Mouse (Mus musculus): Measurements from ENCODE around the gene Neurl3.

The Neurl3 gene

DNA sequence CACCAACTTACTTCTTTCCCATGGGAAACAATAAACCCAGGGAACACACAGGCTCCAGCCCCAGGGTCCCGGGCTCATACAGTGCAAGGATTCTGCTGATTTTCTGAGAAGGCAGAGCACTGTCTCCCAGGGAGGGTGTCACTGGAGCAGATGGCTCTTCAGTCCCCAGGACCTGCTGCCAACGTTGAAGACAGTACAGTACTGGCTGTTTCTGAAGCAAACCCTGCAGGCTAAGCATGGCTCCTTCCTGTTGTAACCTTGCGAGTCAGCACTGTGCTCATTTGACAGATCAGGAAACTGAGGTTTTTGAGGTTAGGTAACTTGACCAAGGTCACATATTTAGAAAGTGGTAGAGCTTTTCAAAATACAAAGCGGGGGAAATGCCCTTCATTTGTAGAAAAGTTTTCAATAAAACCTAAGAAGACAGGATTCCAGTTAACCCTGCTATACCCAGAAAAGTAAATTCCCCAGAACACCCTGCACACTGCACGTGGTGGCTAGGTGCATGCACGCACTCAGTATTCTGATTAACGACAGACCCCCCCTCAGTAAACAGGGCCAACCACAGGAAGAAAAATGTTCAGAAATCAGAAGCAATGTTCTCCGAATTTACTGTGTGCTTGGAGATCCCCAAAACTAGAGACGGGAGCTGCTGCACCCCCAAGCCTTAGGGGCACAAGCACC is 22.1 kb upstream of the Neurl3 start:
- DNase-seq, result peak; percentile 42

DNA sequence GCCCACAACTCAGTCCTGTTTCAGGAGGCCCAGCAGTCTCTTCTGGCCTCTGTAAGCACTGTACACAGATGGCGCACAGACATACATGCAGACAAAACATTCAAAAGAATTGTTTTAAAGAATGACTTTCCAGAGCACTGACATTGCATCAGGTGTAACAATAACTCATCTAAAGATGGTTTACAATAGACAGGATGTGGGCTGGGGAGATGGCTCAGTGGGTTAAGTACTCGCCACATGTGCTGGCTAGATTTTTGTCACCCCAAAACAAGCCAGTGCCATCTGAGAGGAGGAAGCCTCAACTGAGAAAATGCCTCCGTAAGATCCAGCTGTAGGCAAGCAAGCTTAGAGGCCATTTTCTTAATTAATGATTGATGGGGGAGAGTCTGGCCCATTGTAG is 19.9 kb upstream of the Neurl3 start:
- DNase-seq, result no peak

DNA sequence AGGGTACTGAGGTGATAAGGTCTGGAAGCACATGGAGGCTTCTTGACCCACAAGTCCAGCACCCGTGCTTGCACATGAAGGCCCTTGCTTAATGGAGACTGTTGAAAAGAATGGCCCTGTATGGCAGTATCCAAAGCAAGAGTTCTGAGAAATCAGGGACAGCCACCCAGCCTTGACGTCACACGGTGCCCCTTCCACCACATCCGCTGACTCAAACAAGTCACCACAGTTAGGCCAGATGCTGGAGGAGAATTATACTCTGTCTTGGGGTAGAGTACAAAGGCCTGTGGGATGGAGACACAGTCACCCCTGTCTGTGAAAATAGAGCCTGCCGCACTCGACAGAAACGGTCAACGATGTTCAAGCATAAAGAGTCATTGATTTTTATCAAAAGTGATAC is 19.0 kb upstream of the Neurl3 start:
- no peak for DNase-seq

DNA sequence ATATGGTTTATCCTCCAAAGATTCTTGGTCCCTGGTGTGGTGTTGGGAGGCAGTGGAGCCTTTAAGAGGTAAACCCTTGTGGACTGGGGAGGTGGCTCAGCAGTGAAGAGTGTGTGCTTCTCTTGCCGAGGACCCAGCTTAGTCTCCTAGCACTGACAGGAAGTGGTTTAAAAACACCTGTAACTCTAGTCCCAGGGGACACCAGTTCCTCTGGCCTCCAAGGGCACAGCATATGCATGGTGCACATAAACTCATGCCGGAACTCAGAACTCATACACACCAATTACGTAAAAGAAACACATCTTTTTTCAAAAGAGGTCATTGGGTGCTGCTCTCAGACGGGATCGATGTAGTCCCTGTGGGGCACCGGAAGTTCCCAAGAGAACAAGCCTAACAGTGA is 7.4 kb upstream of the Neurl3 start:
- DNase-seq, result peak; percentile 37 to 41

DNA sequence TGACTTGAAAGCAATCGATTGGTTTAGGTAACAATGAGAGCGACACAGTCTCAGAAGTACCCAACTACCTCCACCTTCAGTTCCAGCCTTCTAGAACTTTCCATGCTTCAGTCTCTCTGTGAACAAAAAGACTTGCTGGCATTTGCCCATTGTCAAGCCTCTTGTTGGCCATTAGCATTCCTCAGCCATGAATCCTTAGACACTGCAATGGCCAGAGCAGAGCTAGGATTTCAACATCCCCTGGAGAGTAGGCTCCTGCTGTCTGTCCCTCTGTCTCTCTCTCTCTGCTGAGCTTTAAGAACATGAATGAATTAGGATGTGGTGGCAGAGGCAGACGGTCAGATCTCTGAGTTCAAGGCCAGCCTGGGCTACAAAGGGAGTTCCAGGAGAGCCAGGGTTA is 6.5 kb upstream of the Neurl3 start:
- DNase-seq, result no peak

DNA sequence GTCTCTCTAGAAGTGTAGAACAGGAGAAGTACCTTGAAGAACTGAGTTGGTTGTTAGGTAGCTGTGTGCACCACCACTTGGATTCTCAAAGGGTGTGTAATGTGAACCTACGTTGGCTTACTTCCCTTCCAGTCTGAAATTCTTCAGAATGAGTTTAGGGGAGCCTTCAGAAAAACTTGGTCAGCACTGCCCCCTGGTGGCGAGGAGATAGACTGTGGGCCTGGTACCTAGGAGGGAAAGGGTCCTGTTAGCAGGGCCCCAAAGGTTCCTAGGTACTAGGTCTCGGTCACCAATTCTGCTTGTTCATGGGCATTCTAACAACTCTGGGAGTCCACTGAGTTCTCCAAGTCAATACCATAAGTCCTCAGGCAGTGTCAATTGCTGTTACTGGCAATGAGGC is 4.7 kb upstream of the Neurl3 start:
- DNase-seq, result peak; percentile 77 to 95

DNA sequence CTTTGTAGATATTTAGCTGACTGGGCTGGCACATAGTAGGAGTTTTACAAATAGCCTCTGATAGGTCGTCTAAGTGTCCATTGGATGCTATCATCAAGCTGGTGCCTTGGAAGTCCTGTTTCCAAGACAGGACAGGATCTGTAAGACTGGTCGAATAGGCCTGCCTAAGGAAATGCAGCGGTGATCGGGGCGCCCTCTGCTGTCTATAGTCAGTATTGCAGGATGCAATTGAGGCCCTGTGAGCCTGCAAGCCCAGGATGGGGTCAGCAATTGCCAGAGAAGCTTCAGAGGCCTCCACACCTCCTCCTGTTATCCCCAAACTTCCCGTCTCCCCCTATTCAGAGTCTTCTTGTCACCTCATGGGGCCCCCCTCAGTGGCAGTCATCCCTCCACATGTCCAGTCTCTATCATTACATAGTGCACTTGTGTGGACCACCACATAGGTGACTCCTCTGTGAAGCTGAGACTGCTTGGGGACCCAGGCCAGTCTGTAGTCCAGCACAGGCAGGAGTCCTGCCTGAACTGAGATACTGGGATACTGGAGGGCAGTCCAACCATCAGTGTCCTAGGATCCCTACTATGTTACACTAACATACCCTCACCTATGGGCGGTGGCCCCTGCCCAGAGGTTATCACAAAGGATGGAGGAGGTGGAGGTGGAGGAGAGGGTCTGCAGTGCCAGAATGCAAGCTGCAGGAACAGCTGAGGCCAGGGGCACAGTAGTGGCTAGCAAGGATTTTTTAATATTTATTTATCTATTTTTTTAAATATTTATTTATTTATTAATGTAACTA is 3.0 kb upstream of the Neurl3 start:
- DNase-seq, result peak; percentile 73 to 89

DNA sequence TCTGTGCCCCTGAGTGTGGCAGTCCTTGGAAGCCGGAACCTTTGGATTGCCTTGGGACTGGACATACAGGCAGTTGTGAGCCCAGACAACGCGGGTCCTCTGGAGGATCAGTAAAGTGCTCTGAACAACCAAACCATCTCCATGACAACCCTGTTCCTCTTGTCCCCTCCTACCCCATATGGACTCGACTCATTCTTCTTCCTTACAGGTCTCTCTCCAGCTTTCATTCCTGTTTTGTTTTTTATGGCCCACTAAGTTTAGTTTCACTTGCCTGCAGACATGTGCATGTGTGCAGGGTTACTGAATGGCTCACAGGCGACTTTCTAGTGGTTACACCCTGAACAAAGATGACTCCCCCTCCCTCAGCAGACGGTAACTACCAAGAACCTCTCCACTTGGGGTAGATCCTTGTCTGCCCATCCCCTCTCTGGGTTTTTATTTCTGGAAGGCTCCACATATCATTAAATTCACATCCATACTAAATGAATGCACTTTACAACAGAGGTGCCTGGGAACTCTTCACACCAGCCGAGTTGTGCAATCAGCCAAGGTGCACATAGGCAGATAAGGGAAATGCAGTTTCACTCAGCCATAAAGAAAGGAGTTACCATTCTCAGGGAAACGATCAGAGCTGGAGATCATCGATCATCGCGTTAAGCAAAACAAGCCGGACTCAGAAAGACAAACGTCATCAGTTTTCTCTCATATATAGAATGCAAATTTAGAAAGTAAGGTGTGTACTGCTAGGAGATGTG is 1.3 kb upstream of the Neurl3 start:
- no peak for DNase-seq

DNA sequence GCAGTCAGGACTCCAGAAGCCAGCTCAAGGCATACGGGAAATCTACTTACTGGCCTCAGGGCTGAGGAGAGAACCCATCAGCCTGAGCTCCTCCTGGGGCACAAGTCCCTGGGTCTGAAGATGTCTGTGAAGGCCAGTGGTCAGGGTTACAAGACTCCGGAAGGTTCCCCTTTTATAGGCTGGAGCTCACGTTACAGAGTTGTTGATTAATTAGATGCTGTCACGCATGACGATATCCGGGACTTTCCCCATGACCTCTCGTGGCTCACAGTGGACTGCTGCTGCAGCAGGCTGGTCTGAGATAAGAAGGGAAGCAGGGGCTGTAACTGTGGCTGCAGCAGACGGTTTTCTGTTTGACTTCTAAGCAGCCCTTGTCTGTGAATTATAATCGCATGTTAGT is 1.2 kb downstream of the Neurl3 start:
- peak; percentile 65 to 73 for DNase-seq

DNA sequence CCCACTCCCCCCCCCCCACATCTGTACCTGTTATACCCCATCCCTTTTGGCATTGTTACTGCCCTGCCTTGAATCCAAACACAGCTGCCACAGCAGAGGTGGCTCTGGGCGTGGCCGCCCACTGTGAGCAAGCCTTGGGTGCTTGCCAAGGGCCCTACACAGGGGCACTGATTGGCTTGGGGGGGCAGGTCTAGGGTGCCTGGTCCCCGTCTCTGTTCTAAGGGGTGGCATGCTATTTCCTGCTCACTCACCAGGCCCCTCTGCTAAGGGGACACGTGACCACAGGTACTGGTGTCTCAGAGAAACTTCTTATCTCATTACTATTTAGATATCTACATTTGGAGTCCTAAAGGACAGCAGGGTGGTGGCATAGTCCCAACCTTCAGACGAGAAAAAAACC is 1.9 kb downstream of the Neurl3 start:
- peak; percentile 70 for DNase-seq

DNA sequence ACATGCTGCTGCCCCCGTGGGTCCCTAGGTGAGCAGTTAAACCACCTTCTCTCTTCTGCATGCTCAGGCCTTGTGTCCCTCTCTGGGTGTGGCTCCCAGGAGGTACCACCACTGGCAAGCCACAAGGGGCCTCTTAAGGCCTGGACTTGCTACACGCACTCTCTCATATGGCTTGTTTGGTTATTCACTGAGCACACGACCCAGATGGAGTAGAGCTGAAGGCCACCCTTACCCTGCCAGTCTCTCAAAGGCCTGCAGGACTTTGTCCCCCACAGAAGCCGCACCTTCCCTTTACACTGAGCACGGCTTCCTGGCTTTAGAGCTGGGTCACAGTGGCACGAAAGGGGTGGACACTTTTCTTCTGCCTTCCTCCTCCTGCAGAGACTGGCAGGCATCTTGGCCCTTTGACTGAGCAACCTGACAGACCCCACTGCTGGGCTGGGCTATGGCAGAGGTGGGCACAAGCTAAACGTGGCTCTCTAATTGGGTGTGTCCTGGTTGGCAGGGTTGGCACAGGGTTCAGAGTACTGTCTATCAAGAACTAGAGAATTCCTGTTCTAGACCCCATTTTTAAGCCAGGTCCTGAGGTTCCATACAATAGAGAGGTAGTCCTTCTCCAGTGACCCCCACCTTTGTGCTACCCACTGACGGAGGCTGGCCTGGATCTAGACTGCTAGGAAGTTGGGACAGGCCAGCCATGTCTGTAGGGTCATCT is 2.8 kb downstream of the Neurl3 start:
- no peak for DNase-seq

DNA sequence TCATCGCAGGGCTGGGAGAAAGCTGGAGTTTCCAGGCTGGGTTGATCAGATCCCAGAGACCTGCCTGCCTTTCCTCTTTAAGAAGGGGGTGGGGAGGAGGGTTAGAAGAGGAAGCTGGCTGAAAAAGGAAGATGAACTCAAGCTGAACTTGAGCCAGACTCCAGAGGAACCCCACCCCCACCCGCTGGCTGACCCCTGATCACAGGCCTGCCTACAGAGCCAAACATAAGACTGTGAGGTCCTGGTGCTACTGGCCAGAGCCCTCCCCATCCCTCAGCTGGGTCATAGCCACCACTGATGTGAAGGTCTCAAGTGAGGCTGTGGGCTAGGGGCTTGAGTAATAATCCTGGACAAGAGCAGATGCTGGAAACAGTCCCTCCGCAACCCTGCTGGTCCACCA is 3.8 kb downstream of the Neurl3 start:
- no peak for DNase-seq

DNA sequence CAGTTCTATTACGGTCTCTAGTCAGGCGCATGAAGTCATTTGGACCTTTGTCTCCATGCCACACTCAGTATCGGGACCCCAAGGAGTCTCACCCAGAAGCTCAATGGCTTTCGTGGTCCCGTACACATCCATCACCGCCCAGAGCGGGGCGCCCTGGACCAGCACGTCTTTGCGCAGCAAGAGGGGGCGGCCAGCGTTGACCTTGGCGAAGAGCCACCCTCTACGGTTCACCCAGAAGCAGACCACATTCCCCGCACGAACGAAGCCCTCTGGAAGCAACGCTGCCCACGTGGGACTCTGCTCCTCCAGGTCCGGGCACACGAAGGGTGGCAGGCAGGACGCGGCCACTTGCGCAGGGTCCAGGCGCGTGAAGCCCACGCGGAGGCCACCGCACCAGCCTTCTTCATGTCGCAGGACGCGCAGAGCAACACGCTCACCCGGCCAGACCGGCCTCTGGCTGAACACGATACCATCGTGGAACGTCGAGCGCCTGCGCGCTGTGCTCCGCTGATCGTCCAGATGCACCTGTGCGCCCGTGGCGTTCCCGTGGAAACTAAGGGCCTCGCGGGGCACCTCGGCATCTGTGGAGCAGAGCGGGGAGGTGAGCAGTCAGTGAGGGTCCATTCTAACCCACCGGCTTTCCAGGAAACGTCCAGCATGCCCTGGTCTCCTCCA is 5.2 kb downstream of the Neurl3 start:
- DNase-seq, result no peak

DNA sequence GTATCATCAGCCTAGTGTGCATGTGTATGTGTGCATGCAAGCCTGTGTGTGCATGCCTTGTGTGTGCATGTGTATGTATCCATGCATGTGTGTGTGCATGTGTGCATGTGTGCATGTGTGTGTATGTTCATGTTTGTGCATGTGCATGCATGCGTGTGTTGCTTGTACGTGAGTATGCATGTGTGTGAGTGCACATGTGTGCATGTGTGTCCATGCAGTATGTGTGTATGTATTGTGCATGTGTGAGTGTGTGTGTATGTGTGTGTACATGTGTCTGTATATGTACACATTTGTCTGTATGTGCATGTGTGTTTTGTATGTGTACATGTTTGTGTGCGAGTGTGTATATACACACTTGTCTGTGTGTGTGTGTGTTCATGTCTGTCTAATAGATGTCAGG is 6.9 kb downstream of the Neurl3 start:
- no peak for DNase-seq

DNA sequence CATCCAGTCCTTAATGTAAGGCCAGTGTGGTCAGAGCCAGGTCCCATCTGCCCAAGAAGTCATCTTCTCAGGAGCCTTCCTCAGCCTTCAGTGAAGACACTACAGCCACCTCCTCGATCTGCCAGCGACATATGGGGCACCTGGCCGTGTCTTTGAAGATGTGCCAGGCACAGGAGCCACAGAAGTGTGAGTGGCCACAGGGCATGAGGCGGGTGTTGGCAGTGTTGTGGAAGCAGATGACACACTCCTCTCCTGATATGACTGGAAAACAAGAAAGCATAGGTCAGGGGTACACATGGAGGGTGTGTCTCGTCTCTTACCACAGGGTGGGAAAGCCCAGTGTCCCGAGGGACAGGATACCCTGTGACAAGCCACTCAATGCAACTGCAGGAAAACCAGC is 8.2 kb downstream of the Neurl3 start:
- no peak for DNase-seq

DNA sequence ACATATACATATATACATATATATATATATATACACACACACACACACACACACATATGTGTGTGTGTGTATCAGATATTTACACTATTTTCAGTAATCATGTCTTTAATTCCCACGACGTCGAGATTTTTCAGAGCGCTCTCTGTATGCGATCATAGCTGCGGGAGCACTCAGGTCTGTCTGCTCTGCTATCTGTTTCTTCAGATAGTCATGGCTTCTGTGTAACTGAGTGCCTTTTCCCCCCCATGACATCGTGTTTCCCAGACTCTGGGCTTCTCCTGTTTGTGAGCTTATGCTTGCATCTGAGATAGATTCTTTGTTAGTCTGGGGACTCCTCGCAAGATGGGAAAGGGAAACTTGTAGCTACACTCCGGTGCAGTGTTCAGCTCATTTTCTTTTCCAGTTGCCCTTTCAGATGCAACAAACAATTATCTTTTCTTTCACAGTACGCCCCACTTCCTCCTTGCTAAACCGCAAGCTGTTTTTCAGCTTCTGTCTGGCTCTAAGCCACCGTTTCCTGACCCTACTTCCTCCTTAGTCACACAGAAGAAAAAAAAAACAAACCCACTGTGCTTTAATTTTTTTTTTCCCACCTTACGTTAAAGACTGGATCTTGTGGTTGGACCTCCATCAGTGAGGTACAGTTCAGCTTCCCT is 10.5 kb downstream of the Neurl3 start:
- DNase-seq, result peak; percentile 49 to 56

DNA sequence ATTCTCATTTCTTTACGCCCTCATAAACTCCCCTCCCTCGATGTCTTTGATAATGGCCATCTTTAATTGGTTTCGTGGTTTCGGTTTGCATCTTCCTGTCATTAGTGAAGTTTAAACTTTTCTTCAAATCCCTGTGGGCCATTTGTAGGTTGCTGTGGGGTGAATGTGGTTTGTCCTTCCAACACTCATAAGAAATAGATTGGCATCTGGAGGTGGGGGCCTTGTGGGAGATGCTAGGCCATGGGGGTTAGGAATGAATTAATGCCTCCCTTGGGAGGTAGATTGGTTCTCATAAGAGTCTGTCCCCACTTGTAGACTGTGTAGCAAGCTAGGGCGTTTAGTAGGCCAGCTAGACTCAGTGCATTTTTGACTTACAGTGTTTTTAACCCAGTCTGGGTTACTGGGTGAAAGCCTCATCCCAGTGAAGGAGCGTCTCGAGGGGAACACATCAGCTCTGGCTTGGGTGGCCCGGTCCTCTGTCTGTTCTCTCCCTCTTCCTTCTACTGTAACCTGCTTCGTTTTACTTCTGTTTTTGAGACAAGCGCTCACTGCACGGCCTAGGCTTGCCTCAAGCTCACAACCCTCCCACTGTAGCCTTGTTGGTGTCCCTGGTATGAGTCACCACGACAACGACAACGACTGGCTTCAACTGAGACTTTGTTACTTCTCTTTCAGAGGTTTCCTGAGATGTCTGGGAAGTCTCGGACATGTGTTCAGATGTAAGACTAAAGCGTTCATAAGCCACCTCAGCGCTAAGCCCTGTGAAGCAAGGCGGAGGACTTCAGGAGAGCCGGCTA is 12.6 kb downstream of the Neurl3 start:
- DNase-seq, result peak; percentile 51 to 60

DNA sequence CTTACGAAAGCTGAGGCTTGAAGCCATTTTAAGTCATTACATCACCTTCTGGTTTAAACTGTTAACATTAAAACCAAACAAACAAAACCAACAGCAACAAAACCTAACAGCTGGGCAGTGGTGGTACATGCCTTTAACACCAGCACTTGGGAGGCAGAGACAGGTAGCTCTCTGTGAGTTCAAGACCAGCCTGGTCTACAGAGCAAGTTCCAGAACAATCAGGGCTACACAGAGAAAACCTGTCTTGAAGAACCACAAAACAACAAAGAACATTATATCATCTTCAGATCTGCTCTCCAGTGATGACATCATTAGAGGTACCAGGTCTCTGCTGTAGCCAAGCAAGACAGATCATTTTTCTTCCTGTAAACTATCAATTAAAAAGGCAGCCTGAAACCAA is 14.1 kb downstream of the Neurl3 start:
- DNase-seq, result no peak

DNA sequence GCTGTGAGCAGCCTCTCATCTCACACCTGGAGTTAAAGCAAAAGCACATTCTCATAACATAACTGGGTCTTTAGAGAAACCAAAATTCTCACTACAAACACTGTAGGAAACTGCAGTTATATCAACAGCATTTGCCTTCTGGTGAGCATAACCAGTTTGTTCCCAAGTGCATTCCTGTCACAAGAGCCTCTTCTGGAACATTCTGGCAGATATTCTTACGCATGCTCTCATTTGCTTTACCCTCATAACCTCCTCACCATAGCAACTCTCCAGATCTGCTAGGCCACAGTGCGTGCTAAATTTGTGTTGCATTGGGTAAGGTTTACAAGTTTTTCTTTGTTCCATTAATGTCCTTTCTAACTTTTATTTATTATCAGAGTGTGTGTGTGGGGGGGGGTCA is 15.2 kb downstream of the Neurl3 start:
- DNase-seq, result no peak

DNA sequence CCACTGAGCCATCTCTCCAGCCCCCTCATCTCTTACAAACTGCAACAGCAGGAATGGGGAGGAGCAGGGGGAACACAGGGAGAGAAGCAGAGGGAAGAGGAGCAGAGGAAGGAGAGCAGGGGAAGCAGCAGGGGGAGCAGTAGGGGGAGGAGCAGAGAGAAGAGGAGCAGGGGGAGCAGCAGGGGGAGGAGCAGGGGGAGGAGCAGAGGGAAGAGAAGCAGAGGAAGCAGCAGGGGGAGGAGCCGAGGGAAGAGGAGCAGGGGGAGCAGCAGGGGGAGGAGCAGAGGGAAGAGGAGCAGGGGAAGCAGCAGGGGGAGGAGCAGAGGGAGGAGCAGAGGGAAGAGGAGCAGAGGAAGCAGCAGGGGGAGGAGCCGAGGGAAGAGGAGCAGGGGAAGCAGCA is 15.8 kb downstream of the Neurl3 start:
- DNase-seq, result no peak

DNA sequence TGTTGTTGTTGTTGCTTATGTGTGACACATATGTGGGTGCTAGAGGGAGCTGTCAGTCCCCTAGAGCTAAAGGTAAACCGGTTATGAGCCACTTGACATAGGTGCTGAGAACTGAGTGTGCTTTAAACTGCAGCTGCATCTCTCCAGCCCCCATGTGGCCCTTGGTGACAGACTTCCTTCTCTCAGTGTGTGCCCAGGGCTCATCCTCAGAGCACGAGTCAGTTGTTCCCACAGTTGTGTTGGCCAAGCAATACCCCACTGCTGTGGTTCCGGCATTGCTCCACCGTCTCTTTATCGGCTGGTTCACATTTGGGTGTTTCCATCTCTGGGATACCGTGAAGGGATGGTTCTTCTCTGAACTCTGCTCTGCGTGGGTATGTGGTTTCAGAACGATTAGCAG is 17.2 kb downstream of the Neurl3 start:
- no peak for DNase-seq

All from spleen, adult 18-20 months (tissue).